10 mouse cellular contexts compared by ENCODE assay signal in genomic region chr2:156297653-156298052, GRCm38 (mm10). TPM values are rescaled to one million over a fixed set of nuclear protein-coding genes. Genes with fewer than 3 reads are reported as not detected.
DNase-seq lines count a peak whose midpoint lies in the region; ATAC-seq and TF ChIP-seq lines count a peak whose summit lies in the region.
"Had no signal": no experiment of that assay in that cellular context is flagged by ENCODE, and none has a peak within 500 bp of the region (broad histone marks: within the 10 kb centered on the region; RNA-seq: fewer than 3 reads in every experiment).

No protein-coding gene starts in this region.

- 65% methylated on average over 3 of the region's 3 CpGs for WGBS in heart, embryonic 16.5 days
- 95% methylated on average over 3 of the region's 3 CpGs for WGBS in forebrain, embryonic 15.5 days

- H3K4me2 ChIP-seq in heart, embryonic 16.5 days (ENCODE audit: low read depth, low read length), result no peak overlapping the region
- H3K4me2 ChIP-seq in forebrain, embryonic 15.5 days (replicated peaks), result no peak overlapping the region
- H3K4me2 ChIP-seq: midbrain, embryonic 11.5 days; neural tube, embryonic 12.5 days had no signal

- H3K4me3 ChIP-seq in layer of hippocampus, adult 2 months, result no peak overlapping the region
- no peak overlapping the region for H3K4me3 ChIP-seq in cortical plate, adult 2 months (ENCODE audit: insufficient read depth, low read length)
- H3K4me3 ChIP-seq in heart, embryonic 16.5 days (ENCODE audit: low read length), result no peak overlapping the region
- no peak overlapping the region for H3K4me3 ChIP-seq in forebrain, embryonic 15.5 days
- H3K4me3 ChIP-seq: neural tube, embryonic 12.5 days had no signal

- H3K27me3 ChIP-seq in heart, embryonic 16.5 days (ENCODE audit: control insufficient read depth, insufficient read depth, low read length), result no peaks in the 10 kb centered on the region
- H3K27me3 ChIP-seq in forebrain, embryonic 15.5 days, result no peaks in the 10 kb centered on the region
- H3K27me3 ChIP-seq: neural tube, embryonic 12.5 days had no signal

- no peak overlapping the region for H3K9ac ChIP-seq in heart, embryonic 16.5 days (ENCODE audit: low read length)
- no peak overlapping the region for H3K9ac ChIP-seq in forebrain, embryonic 15.5 days (replicated peaks)
- H3K9ac ChIP-seq: neural tube, embryonic 12.5 days had no signal

- no peak for TF ChIP-seq CTCF in layer of hippocampus, adult 2 months (conservative IDR thresholded peaks at IDR 0.05)
- no peak for TF ChIP-seq CTCF in cortical plate, adult 2 months (IDR thresholded peaks at IDR 0.05; ENCODE audit: extremely low read depth, insufficient read depth, low read length)

- ATAC-seq in heart, embryonic 16.5 days (replicated peaks; ENCODE audit: extremely low read depth, insufficient read depth, low FRiP score), result peak; percentile 60
- ATAC-seq in forebrain, embryonic 15.5 days (replicated peaks), result no peak

- H3K9me3 ChIP-seq in heart, embryonic 16.5 days (replicated peaks; ENCODE audit: control insufficient read depth, low read length), result no peaks in the 10 kb centered on the region
- no peaks in the 10 kb centered on the region for H3K9me3 ChIP-seq in forebrain, embryonic 15.5 days
- H3K9me3 ChIP-seq: neural tube, embryonic 12.5 days had no signal

- H3K27ac ChIP-seq in layer of hippocampus, adult 2 months, result peak overlapping the region; percentile 84
- 0 out of 2 replicates have a peak overlapping the region, but pooled peaks have one; percentile 49 for H3K27ac ChIP-seq in cortical plate, adult 2 months (ENCODE audit: insufficient read depth, low read length)
- H3K27ac ChIP-seq in heart, embryonic 16.5 days (ENCODE audit: low read length), result no peak overlapping the region
- no peak overlapping the region for H3K27ac ChIP-seq in forebrain, embryonic 15.5 days (replicated peaks)
- H3K27ac ChIP-seq: neural tube, embryonic 12.5 days had no signal

- peaks cover 5% of the 10 kb centered on the region; the same call in 1 of the 2 replicates for H3K4me1 ChIP-seq in cortical plate, adult 2 months (ENCODE audit: control insufficient read depth, insufficient read depth, low read length)
- 0 out of 2 replicates have a peak, but pooled peaks cover 3% of the 10 kb centered on the region for H3K4me1 ChIP-seq in heart, embryonic 16.5 days (ENCODE audit: control insufficient read depth, insufficient read depth, low read length)
- H3K4me1 ChIP-seq in forebrain, embryonic 15.5 days, result no peaks in the 10 kb centered on the region
- H3K4me1 ChIP-seq: neural tube, embryonic 12.5 days had no signal

- no peak for DNase-seq in layer of hippocampus, adult 2 months (ENCODE audit: low spot score in 2 of 2)
- DNase-seq in layer of hippocampus, adult 9-11 months, result no peak
- DNase-seq in kidney, postnatal 36 days, result peak; percentile 42 to 65
- no peak for DNase-seq in gastrocnemius, postnatal 10 days
- no peak for DNase-seq in layer of hippocampus, adult 8-10 months (ENCODE audit: low spot score in 2 of 2)

- TF ChIP-seq POLR2A in cortical plate, adult 2 months (IDR thresholded peaks at IDR 0.05; ENCODE audit: extremely low read depth, insufficient read depth, low read length), result no peak

- peaks cover 28% of the 10 kb centered on the region for H3K36me3 ChIP-seq in heart, embryonic 16.5 days (ENCODE audit: control insufficient read depth, insufficient read depth)
- peaks cover 64% of the 10 kb centered on the region for H3K36me3 ChIP-seq in forebrain, embryonic 15.5 days

RNA-seq across cellular contexts. Expression of gene Cnbd2, which starts 14.4 kb away (rescaled TPM):
- 1 to 10 TPM; 5.1 to 5.4 TPM for total RNA-seq in layer of hippocampus, adult 2 months (2021)
- polyA plus RNA-seq in cortical plate, adult 2 months (2012; rRNA removed), result 6.0 and 8.9 TPM in 2 replicates
- 2.2 and 2.7 TPM in 2 replicates for polyA plus RNA-seq in heart, embryonic 16.5 days (2015; fragmentation: Nextera tagmentation; extraction: Ambion mirVana)
- 6.6 and 6.8 TPM in 2 replicates for polyA plus RNA-seq in forebrain, embryonic 15.5 days (2015; fragmentation: Nextera tagmentation; extraction: Ambion mirVana)
- total RNA-seq in gastrocnemius, postnatal 10 days (2021), result 1 to 10 TPM; 1.5 to 1.7 TPM
- 1 to 10 TPM; 4.8 to 7.1 (median 6.8) TPM for total RNA-seq in layer of hippocampus, adult 8-10 months (2022)

RNA-seq across cellular contexts. Expression of gene Scand1, which starts 14.9 kb away (rescaled TPM):
- 10 to 100 TPM; 86.5 to 97.6 TPM for total RNA-seq in layer of hippocampus, adult 2 months (2021)
- polyA plus RNA-seq in cortical plate, adult 2 months (2012; rRNA removed), result 75.3 and 75.4 TPM in 2 replicates
- polyA plus RNA-seq in heart, embryonic 16.5 days (2015; fragmentation: Nextera tagmentation; extraction: Ambion mirVana), result 45.3 and 48.2 TPM in 2 replicates
- polyA plus RNA-seq in forebrain, embryonic 15.5 days (2015; fragmentation: Nextera tagmentation; extraction: Ambion mirVana), result 93.0 and 99.8 TPM in 2 replicates
- total RNA-seq in gastrocnemius, postnatal 10 days (2021), result 10 to 100 TPM; 65.9 to 66.4 TPM
- total RNA-seq in layer of hippocampus, adult 8-10 months (2022), result 10 to 100 TPM; 59.9 to 80.3 (median 72.3) TPM

Comparison
In these comparisons a context has a peak if more than half of its experiments do, and no peak if none do; other contexts are left out.
1. DNase-seq: peak in kidney, postnatal 36 days (2 of 2); none in layer of hippocampus, adult 2 months (0 of 2), layer of hippocampus, adult 9-11 months (single experiment), gastrocnemius, postnatal 10 days (single experiment) and layer of hippocampus, adult 8-10 months (0 of 2).
2. H3K27ac ChIP-seq: peak in layer of hippocampus, adult 2 months (single experiment) and cortical plate, adult 2 months (single experiment); none in heart, embryonic 16.5 days (single experiment) and forebrain, embryonic 15.5 days (single experiment).